Mouse (Mus musculus) B cell, adult 2 months (primary cell): ENCODE data around the gene Milr1.
"Not testable (repeated sequence)": the region's sequence is repeated elsewhere in the genome, so short reads cannot be mapped to it uniquely, and the experiment has no call there.

Experiments
- DNase-seq, 2 experiments: peaks; one replicate each; pipeline ENCODE4 v3.0.0; 2022

Milr1 gene

DNA sequence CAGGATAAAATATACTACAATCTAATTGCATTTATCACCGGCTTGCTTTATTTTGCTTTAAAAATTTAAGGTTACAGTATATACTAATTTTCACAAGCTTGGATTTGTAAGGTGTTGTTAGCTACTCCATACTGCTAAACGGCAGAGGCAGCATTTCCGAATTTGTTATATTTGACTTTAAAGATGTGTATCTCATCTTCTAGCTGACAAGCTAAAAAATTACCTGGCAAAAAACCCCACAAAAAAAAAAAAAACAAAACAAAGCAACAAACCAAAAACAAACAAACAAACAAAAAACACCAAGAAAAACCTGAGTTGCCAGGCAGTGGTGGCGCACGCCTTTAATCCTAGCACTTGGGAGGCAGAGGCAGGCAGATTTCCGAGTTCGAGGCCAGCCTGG, 27.1 kb downstream of the Milr1 start:
- DNase-seq: no peak

GRCm38 (mm10) chr11:106778589-106779387, 27.8 kb downstream of the Milr1 start:
- DNase-seq: no peak

- peak; percentile 96 to 97 for DNase-seq
Observed at GRCm38 (mm10) chr11:106779388-106780088, 28.5 kb downstream of the Milr1 start, which contains the start of gene Polg2. Gene Polg2 (minus strand): TSS chr11:106779537.

DNA sequence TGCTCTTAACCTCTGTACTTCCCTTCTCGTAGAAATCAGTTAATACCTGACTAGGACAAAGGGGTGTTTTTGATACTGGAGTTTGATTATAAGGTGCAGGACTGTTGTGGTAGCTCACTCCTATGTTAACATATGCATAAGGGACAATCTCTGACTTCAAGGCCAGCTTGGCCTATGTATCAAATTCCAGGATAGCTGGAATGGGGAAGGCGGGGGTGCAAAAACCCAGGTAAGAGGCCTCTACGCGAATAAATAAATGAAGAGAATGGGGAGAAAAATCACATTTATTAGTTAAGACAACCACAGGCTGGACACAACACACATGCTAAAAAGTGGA, 29.0 kb downstream of the Milr1 start:
- no peak for DNase-seq

DNA sequence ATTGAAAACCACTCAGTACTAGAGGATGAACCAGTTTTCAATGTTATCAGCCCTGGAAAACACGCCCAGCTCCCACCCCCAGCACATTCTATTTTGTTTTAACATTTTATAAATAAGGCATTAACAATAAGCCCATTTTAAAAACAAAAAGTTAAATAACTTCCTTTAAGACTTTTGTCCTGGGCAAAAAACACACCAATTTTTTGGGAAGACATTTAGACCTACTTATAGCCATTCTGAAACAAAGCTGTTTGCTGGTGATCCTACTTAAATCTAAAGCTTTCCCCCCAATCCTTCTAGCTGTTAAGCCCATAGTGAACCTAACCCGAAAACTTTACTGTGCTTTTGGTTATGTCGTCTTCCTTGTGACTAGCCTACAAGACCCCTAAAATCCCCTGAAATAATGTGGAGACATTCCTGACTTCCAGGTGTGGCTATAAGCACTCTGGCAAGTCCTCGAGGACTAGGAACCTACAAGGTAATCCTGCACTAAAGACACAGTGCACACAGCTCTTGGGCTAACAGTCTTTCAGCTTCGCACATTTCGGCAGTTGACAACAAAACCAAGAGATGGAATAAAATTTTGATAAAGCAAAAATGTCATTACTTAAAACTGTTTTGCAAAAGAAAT, 29.7 kb downstream of the Milr1 start:
- DNase-seq: peak in 1 of 2 experiments; percentile 32

- DNase-seq: not testable (repeated sequence)
Observed at GRCm38 (mm10) chr11:106782271-106782670, 31.2 kb downstream of the Milr1 start.

- DNase-seq: peak; percentile 28 to 39
Observed at GRCm38 (mm10) chr11:106782841-106783764, 32.1 kb downstream of the Milr1 start.

GRCm38 (mm10) chr11:106784476-106784875, 33.5 kb downstream of the Milr1 start:
- no peak for DNase-seq

DNA sequence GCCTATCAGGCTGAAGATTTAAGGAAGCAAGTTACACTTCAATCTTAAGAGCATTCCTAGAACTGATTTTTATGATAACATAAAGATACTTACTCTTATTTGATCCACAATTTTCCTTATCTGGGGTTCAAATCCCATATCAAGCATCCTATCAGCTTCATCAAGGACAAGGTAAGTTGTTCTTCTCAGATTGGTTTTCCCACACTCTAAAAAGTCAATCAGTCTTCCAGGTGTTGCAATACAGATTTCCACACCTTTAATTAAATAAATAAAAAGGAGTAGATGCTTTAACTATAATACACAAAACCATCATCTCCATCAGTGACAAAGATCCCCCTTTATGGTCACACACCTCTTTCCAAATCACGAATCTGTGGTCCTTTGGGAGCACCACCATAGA, 34.0 kb downstream of the Milr1 start:
- DNase-seq: no peak

GRCm38 (mm10) chr11:106787131-106788025, 36.4 kb downstream of the Milr1 start:
- peak; percentile 90 to 91 for DNase-seq

GRCm38 (mm10) chr11:106788026-106788774, 37.2 kb downstream of the Milr1 start:
- peak; percentile 99 for DNase-seq

DNA sequence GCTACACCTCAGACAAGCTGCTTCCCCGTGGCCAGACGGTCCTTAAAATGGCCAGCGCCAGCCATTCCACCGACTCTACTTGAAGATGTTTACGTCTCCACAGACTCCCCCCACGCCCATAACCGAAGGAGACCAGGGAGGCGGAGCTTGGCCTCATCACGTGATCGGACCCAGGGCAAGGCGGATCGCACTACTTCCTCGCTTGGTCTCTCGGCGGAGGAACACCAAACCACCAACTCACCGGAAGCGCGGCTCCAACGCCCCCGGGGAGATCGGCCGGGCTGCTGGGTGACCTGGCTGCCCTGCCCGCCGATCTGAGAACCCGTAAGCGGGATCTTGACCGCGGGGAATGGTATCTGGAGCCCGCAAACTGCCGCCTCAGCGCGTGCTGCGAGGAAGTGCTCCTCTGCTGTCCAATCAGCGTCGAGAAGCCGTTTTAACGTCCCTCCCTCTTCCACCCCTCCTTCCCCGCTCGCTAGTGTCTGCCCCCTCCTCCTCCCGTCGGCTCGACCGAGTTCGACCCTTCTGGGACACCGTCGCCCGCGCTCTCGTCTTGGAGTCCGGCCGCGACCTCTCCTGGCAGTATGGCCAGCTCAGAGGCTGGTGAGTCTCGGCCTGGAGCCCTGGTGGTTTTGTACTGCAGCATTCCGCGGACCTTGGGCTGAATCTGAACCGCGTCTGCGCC, 37.9 kb downstream of the Milr1 start, which contains the start of the genes Ddx5 and Cep95:
TSS of gene Ddx5 (minus strand) at position 411 of the 685 bp plus-strand sequence.
TSS of gene Cep95 (plus strand) at position 478 of the 685 bp plus-strand sequence.
- DNase-seq: peak; percentile 98

DNA sequence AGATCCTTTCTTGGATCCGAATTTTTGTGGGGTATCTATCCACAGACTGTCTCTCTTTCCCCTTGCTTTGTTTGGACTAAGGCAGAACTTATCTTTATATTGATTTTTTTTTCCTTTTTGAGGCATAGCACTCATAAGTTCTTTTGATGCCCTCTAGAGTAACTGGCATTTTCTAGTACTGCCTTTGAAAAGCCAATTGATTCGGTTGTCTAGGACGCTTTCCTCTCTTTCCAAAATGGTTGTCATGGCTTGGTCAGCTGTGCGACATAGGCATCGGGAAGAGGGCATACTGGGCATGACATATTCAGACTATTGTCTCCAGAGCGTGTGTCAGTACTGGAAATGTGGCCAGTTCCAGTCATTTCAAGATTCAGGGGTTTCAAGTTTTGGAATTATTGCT, 38.6 kb downstream of the Milr1 start:
- DNase-seq: no peak

DNA sequence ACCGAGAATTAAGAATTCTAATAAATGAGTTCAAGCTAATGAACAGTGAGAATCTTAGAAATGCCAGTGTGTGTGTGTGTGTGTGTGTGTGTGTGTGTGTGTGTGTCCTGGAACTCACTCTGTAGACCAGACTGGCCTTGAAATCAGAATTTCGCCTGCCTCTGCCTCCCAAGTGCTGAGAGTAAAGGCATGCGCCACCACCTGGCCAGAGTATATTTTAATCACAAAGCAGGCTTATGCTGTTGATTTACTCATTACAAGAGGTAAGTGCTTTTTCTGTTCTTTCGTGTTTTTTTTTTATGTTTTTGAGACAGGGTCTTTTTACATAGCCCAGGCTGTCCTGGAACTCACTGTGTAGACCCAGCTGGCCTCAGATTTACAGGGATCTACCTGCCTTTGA, 42.8 kb downstream of the Milr1 start:
- DNase-seq: peak; percentile 31 to 44

DNA sequence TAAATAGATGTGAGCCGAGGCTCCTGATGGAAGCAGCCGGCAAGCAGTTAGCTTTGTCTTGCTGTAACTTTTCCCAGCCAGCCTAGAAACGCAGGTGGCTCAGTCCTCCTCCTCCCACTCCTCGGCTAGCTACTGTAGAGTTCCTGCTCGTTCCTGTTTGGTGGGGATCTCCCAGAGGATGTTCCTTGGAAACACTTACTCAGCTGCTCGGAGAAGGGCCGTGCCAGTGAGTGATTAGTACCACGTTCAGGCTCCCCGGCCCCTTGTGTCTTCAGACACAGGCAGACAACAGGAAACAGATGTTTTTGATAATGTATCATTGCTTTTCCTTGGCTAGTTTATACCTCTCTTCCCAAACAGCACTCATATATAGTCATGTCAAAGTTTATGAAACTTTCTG, 44.7 kb downstream of the Milr1 start:
- no peak for DNase-seq

GRCm38 (mm10) chr11:106802069-106802627, 51.1 kb downstream of the Milr1 start:
- DNase-seq: no peak

DNA sequence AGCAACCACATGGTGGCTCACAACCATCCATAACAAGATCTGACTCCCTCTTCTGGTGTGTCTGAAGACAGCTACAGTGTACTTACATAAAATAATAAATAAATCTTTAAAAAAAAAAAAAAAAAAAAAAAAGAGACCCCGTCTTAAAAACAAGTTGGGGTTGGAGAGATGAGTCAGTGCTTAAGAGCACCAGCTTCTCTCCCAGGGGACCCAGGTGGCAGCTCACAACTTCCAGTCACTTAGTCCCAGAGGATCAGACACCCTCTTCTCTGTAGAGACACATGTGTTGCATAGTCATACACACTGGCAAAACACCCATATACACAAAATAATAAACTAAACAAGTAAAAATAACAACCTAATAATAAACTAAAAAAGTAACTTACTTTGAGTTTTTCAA, 56.4 kb downstream of the Milr1 start:
- not testable (repeated sequence) for DNase-seq

DNA sequence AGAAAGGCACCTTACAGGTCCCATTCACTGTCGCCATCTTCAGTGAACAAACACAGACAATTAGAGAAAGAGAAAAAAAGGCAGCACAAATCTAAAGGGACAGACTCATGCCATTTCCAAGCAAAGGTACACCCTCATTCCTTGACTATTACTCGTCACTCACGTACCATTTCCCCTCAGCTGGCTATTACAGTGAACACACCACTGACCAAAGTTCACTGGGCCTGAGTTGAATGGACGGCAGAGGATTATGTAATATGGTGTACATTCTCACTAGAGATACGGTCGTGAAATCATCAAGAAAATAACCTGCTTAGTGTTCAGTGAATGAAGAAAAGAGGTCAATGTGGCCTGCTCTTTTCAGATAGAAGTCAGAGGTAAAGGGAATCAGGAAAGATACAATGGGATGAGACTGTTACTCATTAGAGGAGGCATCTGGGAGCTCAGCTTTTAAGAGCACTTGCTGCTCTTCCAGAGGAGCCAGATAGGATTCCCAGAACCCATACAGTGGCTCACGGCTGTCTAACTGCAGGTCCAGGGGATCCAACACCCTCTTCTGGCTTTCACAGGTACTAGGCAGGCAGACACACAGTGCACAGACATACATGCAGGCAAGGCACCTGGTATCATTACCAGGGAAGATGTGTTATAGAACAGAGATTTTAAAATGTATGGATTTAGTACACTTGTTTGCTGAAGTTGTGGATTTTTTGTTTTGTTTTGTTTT, 61.5 kb downstream of the Milr1 start:
- no peak for DNase-seq
